Mouse (Mus musculus) heart, embryonic 11.5 days (tissue): ENCODE measurements around the gene Vps52. TPM values are rescaled to one million over a fixed set of nuclear protein-coding genes. Genes with fewer than 3 reads are reported as not detected.

Source experiments
- ATAC-seq: fragments of 200-750 bp; cut with Nextera tagmentation; replicated peaks from 2 replicates; pipeline ENCODE4 v1.8.0; 2017; ENCODE audit warnings: moderate library complexity; ENCODE audit not compliant: insufficient number of reproducible peaks, low FRiP score, low TSS enrichment
- H3K27ac ChIP-seq: fragments of 300-500 bp; sonication (generic); 2 replicates; pipeline ENCODE4 v1.5.1; 2014; ENCODE audit warnings: mild to moderate bottlenecking, low read depth, low read length
- H3K27me3 ChIP-seq: fragments of 300-500 bp; sonication (generic); 2 replicates; pipeline ENCODE4 v1.6.1; 2014; ENCODE audit warnings: mild to moderate bottlenecking, low read length, mixed read lengths; ENCODE audit not compliant: control insufficient read depth, insufficient read depth
- H3K36me3 ChIP-seq: fragments of 300-500 bp; sonication (generic); 2 replicates; pipeline ENCODE4 v1.6.1; 2014; ENCODE audit warnings: mild to moderate bottlenecking, low read length, moderate library complexity, mixed read lengths; ENCODE audit not compliant: control insufficient read depth, insufficient read depth
- H3K4me1 ChIP-seq: fragments of 300-500 bp; sonication (generic); 2 replicates; pipeline ENCODE4 v1.6.1; 2014; ENCODE audit warnings: low read length; ENCODE audit not compliant: control insufficient read depth, insufficient read depth
- H3K4me2 ChIP-seq: fragments of 300-500 bp; sonication (generic); 2 replicates; pipeline ENCODE4 v1.6.1; 2014; ENCODE audit warnings: mild to moderate bottlenecking, moderate library complexity
- H3K4me3 ChIP-seq: fragments of 300-500 bp; sonication (generic); 2 replicates; pipeline ENCODE4 v1.5.1; 2014; ENCODE audit warnings: low read depth, low read length
- H3K9ac ChIP-seq: fragments of 300-500 bp; sonication (generic); 2 replicates; pipeline ENCODE4 v1.6.1; 2014; ENCODE audit warnings: mild to moderate bottlenecking, low read depth, low read length, moderate library complexity
- H3K9me3 ChIP-seq: fragments of 300-500 bp; sonication (generic); replicated peaks from 2 replicates; pipeline ENCODE4 v1.6.1; 2016; ENCODE audit warnings: low read length; ENCODE audit not compliant: control insufficient read depth
- WGBS: fragments of 180-500 bp; shearing (Covaris S2); extraction: QIAGEN DNeasy Blood & Tissue Kit; methylation state at CpG from one replicate; pipeline ENCODE4 v1.1.7; 2014; ENCODE audit not compliant: insufficient replicate concordance; 5-methylcytosine and 5-hydroxymethylcytosine counted together
- polyA plus RNA-seq: library from polyadenylated mRNA; unstranded; fragments of >200 nt; fragmentation: Nextera tagmentation; extraction: Ambion mirVana; gene quantifications from 2 replicates; pipeline ENCODE4 v1.2.1, GENCODE M21; 2014

The Vps52 gene
- polyA plus RNA-seq, 1 experiment from 2014 or later, result 29.5 TPM

- ATAC-seq, result no peak
- Histone ChIP-seq H3K4me3 (no peak overlapping the region), H3K27me3 (peaks cover 3% of the 10 kb centered on the region; the same call in 1 of the 2 replicates), H3K9ac (no peak overlapping the region), H3K4me2 (no peak overlapping the region), H3K27ac (no peak overlapping the region), H3K36me3 (peaks cover 31% of the 10 kb centered on the region), H3K4me1 (peaks cover 22% of the 10 kb centered on the region), H3K9me3 (no peaks in the 10 kb centered on the region)
- 87% methylated on average over 10 of the region's 10 CpGs for WGBS
These were observed 42.3 kb upstream of the Vps52 start for GRCm38 (mm10) chr17:33913264-33913663.

DNA sequence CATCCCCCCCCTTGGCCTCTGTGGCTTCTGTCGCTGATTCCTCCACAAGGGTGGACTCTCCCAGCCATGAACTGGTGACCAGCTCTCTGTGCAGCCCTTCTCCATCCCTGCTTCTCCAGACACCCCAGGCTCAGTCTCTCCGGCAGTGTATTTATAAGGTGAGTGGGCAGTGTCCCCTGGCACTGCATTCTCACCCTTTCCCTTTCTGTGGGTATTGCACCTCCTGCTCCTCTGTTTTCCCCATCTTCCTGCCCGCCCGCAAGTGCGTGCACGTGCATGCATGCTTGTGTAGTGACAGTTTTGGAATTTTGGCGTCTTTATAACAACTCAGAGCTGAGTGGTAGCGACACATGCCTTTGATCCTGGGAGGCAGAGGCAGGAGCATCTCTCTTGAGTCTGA, 41.7 kb upstream of the Vps52 start:
- Histone ChIP-seq H3K9ac (no peak overlapping the region), H3K4me3 (no peak overlapping the region), H3K4me2 (no peak overlapping the region), H3K27me3 (peaks cover 3% of the 10 kb centered on the region; the same call in 1 of the 2 replicates), H3K4me1 (peaks cover 24% of the 10 kb centered on the region), H3K36me3 (peaks cover 31% of the 10 kb centered on the region), H3K9me3 (no peaks in the 10 kb centered on the region), H3K27ac (peak overlapping the region; percentile 0; the same call in 1 of the 2 replicates)
- no peak for ATAC-seq
- 94% methylated on average over 8 of the region's 8 CpGs for WGBS

- ATAC-seq, result no peak
- Histone ChIP-seq H3K27ac (0 out of 2 replicates have a peak overlapping the region, but pooled peaks have one; percentile 86), H3K36me3 (peaks cover 31% of the 10 kb centered on the region), H3K4me2 (peak overlapping the region; percentile 70), H3K4me1 (peaks cover 26% of the 10 kb centered on the region), H3K9me3 (no peaks in the 10 kb centered on the region), H3K4me3 (peak overlapping the region; percentile 66), H3K9ac (no peak overlapping the region), H3K27me3 (peaks cover 3% of the 10 kb centered on the region; the same call in 1 of the 2 replicates)
- WGBS, result 73% methylated on average over 13 of the region's 13 CpGs
These were observed 40.6 kb upstream of the Vps52 start for GRCm38 (mm10) chr17:33914969-33915391.

DNA sequence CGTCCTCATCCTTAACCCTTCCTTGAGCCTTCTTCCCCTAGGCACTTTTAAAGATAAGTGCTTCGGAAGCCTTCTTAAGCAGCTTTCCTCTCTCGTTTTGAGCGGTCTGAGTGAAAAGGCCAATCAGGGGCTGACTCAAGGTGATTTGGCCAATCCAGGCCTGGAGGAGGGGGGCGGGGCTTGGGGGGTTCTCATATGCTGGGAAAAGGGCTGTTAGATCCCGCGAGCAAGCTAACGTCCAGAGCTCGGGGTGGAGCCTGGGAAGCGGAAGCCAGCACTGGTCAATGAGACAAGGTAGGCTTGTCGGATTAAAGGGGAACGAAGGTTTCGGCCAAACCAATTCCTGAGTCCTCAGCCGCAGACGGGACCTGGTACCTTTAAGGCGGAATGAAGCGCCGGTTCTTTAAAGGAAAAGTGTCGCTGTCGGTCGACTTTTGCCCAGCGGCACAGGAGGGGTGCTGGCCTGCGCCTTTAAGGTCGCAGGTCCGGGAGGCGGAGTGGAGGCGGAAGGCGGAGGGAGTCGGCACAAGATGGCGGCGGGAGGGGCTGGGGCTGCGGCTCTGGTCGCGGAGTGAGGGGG, 39.9 kb upstream of the Vps52 start, which contains the start of the genes Tapbp and Zbtb22:
TSS of gene Tapbp (plus strand) at position 229 of the 580 bp plus-strand sequence.
TSS of gene Zbtb22 (plus strand) at position 234 of the 580 bp plus-strand sequence.
- peaks cover 20% of the 10 kb centered on the region for H3K4me1 ChIP-seq
- H3K27ac ChIP-seq, result peak within 1 kb of the TSS; percentile 86
- ATAC-seq, result peak; percentile 84
- peaks cover 31% of the 10 kb centered on the region for H3K36me3 ChIP-seq
- H3K9me3 ChIP-seq, result no peaks in the 10 kb centered on the region
- H3K4me3 ChIP-seq, result peak within 1 kb of the TSS; percentile 66
- WGBS, result 0% methylated on average over 33 of the region's 34 CpGs
- H3K27me3 ChIP-seq, result peaks cover 3% of the 10 kb centered on the region; the same call in 1 of the 2 replicates
- H3K9ac ChIP-seq, result peak within 1 kb of the TSS; percentile 76
- peak within 1 kb of the TSS; percentile 70 for H3K4me2 ChIP-seq

DNA sequence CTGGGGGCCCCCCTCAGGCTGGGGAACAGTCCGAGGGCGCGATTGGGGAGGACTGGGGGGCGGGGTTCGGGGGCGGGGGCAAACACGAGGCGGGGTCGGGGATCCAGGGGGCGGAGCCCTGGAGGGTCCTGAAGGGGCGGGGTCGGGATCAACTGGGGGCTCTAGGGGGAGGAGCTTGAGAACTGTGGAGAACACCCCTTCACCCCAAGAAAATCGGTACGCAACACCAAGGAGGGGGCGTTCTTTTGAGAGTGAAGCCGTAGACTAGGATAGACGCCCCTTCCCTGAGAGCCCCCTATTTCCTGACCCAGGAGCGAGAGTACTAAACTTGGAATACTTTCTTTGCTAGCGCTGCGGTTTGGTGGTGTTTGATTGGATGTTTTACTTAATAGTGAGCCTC, 39.3 kb upstream of the Vps52 start:
- peaks cover 3% of the 10 kb centered on the region; the same call in 1 of the 2 replicates for H3K27me3 ChIP-seq
- H3K9me3 ChIP-seq, result no peaks in the 10 kb centered on the region
- peak; percentile 29 for ATAC-seq
- H3K4me3 ChIP-seq, result peak overlapping the region; percentile 66
- peaks cover 23% of the 10 kb centered on the region for H3K4me1 ChIP-seq
- WGBS, result 1% methylated on average over 17 of the region's 20 CpGs
- H3K9ac ChIP-seq, result peak overlapping the region; percentile 76
- H3K36me3 ChIP-seq, result peaks cover 27% of the 10 kb centered on the region
- H3K27ac ChIP-seq, result peak overlapping the region; percentile 86
- H3K4me2 ChIP-seq, result peak overlapping the region; percentile 70

DNA sequence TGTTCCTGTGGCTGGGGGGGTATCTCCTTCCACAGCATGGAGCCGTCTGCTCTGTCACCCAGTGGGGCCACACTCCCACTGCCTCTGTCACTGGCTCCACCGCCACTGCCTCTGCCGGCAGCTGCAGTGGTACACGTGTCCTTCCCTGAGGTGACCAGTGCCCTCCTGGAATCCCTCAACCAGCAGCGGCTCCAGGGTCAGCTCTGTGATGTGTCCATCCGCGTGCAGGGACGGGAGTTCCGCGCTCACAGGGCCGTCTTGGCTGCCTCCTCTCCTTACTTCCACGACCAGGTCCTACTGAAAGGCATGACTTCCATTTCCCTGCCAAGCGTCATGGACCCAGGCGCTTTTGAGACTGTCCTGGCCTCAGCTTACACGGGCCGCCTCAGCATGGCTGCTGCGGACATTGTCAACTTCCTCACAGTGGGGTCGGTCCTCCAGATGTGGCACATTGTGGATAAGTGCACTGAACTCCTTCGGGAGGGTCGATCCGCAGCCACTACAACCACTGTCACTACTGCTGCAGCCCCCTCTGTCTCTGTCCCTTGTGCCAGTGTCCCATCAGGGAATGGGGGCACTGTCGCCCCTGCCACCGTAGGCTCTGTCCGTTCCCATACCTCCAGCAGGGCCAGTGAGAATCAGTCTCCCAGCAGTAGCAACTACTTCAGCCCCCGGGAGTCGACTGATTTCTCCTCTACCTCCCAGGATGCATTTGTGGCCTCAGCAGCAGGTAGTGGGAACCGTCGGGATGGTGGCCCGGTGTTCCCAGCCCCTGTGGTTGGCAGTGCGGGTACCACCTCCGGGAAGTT, 38.6 kb upstream of the Vps52 start:
- ATAC-seq, result no peak
- 70% methylated on average over 31 of the region's 31 CpGs for WGBS
- Histone ChIP-seq H3K4me1 (peaks cover 23% of the 10 kb centered on the region), H3K4me2 (peak overlapping the region; percentile 70), H3K36me3 (peaks cover 19% of the 10 kb centered on the region), H3K9me3 (no peaks in the 10 kb centered on the region), H3K4me3 (peak overlapping the region; percentile 66), H3K27ac (no peak overlapping the region), H3K9ac (peak overlapping the region; percentile 76; the same call in 1 of the 2 replicates), H3K27me3 (peaks cover 3% of the 10 kb centered on the region; the same call in 1 of the 2 replicates)

DNA sequence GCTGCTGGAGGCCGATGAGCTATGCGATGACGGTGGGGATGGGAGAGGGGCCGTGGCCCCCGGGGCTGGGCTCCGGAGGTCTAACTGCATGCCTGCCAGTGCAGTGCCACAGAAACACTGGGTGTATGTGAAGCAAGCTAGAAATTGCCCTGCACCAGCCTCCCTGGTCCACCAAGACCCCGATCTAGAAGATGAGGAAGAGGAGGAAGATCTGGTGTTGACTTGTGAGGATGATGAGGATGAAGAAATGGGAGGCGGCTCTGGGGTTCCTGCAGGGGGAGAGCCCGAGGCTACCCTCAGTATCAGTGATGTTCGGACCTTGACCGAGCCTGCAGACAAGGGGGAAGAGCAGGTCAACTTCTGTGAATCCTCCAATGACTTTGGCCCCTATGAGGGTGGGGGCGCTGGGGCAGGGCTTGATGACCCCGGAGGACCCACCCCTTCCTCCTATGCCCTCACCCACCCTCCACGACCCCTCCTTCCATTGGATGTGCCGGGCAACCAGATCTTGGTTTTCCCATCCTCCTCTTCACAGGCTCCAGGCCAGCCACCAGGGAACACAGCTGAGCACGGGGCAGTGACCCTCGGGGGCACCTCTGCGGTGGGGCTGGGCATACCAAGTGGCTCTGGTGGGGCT, 37.8 kb upstream of the Vps52 start:
- H3K4me1 ChIP-seq, result peaks cover 23% of the 10 kb centered on the region
- WGBS, result 79% methylated on average over 18 of the region's 18 CpGs
- H3K9ac ChIP-seq, result no peak overlapping the region
- H3K27ac ChIP-seq, result no peak overlapping the region
- peak overlapping the region; percentile 66; the same call in 1 of the 2 replicates for H3K4me3 ChIP-seq
- H3K27me3 ChIP-seq, result peaks cover 3% of the 10 kb centered on the region; the same call in 1 of the 2 replicates
- H3K4me2 ChIP-seq, result peak overlapping the region; percentile 99
- no peak for ATAC-seq
- H3K9me3 ChIP-seq, result no peaks in the 10 kb centered on the region
- H3K36me3 ChIP-seq, result peaks cover 14% of the 10 kb centered on the region
